Mouse (Mus musculus): ENCODE measurements around the gene Smagp.

Smagp gene

GRCm38 (mm10) chr15:100636700-100637501 lies at the start of gene Smagp:
TSS of gene Smagp (minus strand) at chr15:100636940.
- no peak for DNase-seq (ENCODE audit: low read depth, low spot score)

GRCm38 (mm10) chr15:100686434-100686833 lies 49.7 kb upstream of the Smagp start:
- no peak for DNase-seq (ENCODE audit: low read depth, low spot score)

- no peak for DNase-seq (ENCODE audit: low read depth, low spot score)
Measured at GRCm38 (mm10) chr15:100685849-100686248, 49.1 kb upstream of the Smagp start.

DNA sequence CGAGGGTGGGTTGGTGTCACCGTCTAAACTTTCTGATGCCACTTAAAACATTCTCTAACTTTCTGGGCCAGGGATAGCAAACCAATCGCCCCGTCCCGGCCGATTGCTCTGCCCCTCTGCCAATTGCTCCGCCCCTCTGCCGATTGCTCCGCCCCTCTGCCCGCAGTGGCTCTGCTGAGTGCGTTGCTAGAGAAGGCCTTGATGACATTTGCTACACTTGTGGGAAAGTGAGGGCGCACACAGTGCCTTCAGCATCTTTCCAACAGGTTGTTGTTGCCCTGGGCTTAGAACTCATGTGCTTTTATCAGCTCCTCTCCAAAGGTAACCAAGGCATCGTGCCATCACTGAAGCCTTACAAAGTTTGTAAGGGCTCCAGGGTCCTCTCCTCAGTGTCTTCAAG lies 48.5 kb upstream of the Smagp start:
- DNase-seq (ENCODE audit: low read depth, low spot score): no peak

GRCm38 (mm10) chr15:100684450-100684849 lies 47.7 kb upstream of the Smagp start:
- DNase-seq (ENCODE audit: low read depth, low spot score): no peak

DNA sequence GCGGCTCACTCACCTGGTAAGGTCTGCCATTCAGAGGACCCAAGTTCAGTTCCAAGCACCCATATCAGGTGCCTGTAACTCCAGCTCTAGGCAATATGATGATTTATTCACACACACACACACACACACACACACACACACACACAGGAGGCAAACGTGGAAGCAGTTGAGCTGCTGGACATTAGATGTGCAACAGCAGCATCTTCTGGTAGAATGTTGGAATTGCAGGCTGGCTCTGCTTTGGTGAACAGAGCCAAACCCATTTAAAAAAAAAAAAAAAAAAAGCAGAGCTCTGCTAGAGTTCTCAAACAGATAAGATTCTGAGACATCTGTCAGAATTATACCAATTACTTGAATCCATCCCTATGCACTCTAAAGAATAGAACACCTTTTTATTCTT lies 46.3 kb upstream of the Smagp start:
- peak; percentile 81 for DNase-seq (ENCODE audit: low read depth, low spot score)

DNA sequence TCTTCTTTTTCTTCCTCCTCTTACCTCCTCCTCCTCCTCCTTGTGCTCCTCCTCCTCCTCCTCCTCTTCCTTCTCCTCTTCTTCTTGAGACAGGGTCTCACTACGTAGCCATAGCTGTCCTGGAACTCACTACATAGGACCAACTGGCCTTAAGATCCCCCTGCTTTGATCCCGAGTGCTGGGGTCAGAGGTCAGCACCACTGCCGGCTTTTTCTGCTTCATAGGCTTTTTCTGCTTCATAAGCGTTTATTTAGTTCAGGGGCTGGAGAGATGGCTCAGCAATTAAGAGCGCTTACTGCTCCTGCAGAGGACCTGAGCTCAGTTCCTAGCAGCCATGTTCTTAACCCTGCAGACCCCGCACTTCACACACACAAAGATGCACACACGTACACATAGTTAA lies 45.0 kb upstream of the Smagp start:
- no peak for DNase-seq (ENCODE audit: low read depth, low spot score)

DNA sequence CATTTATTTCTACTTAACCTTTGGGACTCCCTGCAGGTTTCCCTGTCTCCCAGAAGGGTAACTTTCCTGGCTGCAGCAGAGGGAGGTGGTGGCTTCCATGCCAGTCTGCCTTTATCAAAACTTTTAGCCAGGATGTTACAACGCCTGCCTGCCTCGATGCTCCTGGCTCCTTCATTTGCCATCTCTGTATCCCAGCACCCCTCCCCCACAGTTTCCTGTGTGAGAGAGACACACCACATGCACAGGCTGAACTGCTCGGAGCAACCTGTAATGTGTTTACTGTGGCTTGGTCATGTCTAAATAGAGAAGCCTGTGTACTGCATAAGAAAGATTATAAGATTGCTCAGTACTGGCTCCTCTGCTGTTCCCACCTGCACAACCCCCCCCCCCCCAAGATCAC lies 43.6 kb upstream of the Smagp start:
- DNase-seq (ENCODE audit: low read depth, low spot score): no peak

- no peak for DNase-seq (ENCODE audit: low read depth, low spot score)
Measured at GRCm38 (mm10) chr15:100679005-100679404, 42.3 kb upstream of the Smagp start.

DNA sequence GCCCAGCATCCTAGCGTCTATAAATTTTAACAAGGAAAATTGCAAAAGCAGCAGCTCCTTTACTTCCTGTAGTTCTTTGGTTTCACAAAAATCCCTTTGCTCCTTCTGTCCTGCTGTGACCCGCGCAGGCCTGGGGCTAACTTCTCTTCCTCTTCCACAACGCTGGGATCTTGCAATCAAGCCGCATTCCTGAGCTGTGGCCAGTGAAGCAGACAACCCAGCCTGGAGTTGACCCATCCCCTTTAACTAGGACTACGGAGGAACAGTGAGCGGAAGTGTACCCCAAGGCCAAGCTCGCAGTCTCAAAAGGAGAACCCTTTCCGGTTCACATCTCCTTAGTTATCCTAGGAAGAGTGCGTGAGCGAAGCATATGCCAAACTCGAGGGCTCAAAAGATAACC lies 41.8 kb upstream of the Smagp start:
- DNase-seq (ENCODE audit: low read depth, low spot score): no peak

GRCm38 (mm10) chr15:100677675-100678074 lies 40.9 kb upstream of the Smagp start:
- DNase-seq (ENCODE audit: low read depth, low spot score): no peak

DNA sequence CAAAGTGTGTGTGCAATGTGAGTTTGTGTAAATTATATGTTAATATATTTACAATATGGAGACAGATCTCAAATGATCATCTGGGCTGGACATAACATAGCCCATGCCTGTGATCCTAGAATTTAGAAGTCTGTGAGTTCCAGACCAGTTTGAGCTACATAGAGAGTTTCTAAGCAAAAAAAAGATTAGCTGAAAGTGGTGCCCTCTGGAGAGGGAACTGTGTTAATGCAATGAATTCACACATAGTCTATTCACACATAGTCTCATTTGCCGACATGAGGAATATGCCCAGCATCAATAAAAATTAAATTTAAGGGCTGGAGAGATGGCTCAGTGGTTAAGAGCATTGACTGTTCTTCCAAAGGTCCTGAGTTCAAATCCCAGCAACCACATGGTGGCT lies 39.8 kb upstream of the Smagp start:
- DNase-seq (ENCODE audit: low read depth, low spot score): no peak

- no peak for DNase-seq (ENCODE audit: low read depth, low spot score)
Measured at GRCm38 (mm10) chr15:100675486-100675885, 38.7 kb upstream of the Smagp start.

- DNase-seq (ENCODE audit: low read depth, low spot score): no peak
Measured at GRCm38 (mm10) chr15:100674566-100674965, 37.8 kb upstream of the Smagp start.

DNA sequence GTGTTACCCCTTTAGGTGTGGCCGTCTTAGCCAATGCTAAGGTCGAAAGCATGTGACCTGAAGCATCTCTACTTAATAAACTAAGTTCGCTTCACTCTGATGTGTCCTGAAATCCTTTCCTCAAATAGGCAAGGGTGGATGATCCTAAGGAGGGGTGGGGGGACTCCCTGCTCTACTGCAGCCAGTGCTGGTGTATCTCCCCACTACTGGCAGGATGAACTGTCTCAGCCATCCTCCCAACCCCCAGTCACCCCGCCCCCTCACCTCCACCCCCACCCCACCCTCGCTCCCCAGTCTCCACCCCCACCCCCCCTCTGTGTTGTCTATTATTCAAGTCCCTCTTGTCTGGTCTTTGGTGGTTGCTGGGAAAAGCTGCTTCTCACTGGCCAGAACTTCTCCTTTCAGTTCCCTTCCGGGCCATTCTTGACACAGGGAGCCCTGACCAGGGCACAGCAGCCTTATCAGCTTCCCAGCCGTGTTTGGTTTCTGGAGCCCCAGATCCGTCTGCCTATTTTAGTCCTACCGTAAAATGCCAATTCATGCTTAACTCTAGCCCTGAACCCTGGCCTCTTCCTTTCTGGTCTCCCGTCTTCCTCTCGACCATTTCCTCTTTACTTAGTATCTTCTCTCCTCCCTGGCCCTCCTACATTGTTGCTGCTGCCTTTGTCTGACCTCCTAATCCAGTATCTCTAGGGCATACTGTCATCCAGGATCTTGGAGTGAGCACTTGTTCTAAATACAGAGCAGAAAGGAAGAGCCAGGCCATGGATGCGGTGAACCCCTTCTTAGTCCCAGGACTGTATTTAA lies 37.0 kb upstream of the Smagp start:
- no peak for DNase-seq (ENCODE audit: low read depth, low spot score)

GRCm38 (mm10) chr15:100670833-100671232 lies 34.1 kb upstream of the Smagp start:
- DNase-seq (ENCODE audit: low read depth, low spot score): no peak

DNA sequence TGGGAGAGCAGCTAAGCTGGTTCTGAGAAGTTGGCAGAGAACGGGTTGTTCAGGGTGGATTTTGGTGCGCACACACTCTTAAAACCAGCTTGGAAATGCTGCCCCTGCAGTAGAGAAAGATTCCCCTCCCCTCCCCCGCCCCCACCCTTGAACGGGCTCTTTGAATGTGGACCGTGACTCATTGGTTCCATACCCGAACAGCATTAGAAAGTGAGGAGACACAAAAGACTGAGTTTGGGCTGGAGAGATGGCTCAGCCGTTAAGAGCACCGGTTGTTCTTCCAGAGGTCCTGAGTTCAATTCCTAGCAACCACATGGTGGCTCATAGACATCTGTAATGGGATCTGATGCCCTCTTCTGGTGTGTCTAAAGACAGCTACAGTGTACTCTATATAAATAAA lies 33.3 kb upstream of the Smagp start:
- no peak for DNase-seq (ENCODE audit: low read depth, low spot score)

DNA sequence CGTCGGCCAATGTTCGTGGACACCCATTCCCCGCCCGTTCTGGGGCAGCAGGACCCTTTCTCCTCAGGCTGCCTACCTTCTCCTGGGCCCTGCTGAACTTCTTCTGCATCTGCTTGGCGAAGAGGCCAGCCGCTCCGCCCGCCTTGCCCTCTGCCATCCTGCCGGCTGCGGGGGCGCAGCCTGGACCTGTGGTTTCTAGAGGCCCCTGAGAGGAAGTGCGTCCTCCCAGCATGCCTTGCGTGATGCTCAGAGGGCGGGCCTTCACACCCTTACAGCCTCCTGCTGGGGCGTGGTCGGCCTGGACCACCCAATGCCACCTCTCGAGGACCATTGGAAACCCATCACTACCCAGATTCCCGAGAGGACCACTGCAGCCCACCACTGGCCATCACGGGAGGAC lies 32.6 kb upstream of the Smagp start, which contains the start of gene Bin2:
Bin2 (minus strand) TSS at position 217 of the 400 bp plus-strand sequence.
- DNase-seq (ENCODE audit: low read depth, low spot score): no peak

GRCm38 (mm10) chr15:100667871-100668545 lies 31.3 kb upstream of the Smagp start:
- no peak for DNase-seq (ENCODE audit: low read depth, low spot score)

DNA sequence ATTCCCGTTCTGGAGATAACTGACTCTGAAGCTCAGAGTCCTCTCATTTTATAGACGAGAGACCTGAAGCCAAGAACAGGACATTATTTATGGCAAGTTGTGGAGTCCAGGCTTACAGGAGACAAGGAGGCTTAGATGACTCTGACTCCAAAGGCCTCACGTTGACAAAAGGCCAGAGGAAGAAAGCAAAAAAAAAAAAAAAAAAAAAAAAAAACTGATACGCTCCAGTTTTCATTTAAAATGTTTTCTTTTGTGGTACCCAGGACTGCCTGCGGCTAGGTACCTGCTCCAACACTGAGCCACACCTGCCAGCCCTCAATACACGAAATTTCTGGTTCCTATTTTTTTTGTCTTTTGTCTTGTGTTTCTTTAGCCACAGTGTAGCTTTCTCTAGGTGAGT lies 30.7 kb upstream of the Smagp start:
- no peak for DNase-seq (ENCODE audit: low read depth, low spot score)

DNA sequence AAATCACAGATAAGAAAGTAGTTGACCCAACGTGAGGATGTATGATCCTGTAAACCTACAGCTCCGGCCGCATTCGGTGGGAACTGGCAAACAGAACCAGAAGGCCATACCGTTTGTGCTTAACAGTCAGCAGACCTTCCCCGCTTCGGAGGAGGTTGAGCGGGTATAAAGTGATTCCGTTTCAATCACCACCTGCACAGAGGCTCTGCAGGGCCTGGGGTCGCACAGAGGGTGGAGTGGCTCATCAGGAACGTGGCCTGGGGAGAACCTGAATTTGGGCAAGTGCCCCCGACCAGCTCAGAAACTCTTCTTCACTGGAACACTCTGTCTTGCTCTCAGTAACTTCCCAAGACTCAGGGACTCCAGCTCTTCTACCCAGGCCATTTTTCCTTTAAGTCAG lies 30.1 kb upstream of the Smagp start:
- DNase-seq (ENCODE audit: low read depth, low spot score): no peak

- DNase-seq (ENCODE audit: low read depth, low spot score): no peak
Measured at GRCm38 (mm10) chr15:100666219-100666696, 29.5 kb upstream of the Smagp start.
